Mouse (Mus musculus): ENCODE results near the gene Mtx3. TPM values are rescaled to one million over a fixed set of nuclear protein-coding genes. Genes with fewer than 3 reads are reported as not detected.
"Not testable (repeated sequence)": the region's sequence is repeated elsewhere in the genome, so short reads cannot be mapped to it uniquely, and the experiment has no call there.

The Mtx3 gene
- 8.2 and 11.1 TPM in 2 replicates for total RNA-seq (2017)

DNA sequence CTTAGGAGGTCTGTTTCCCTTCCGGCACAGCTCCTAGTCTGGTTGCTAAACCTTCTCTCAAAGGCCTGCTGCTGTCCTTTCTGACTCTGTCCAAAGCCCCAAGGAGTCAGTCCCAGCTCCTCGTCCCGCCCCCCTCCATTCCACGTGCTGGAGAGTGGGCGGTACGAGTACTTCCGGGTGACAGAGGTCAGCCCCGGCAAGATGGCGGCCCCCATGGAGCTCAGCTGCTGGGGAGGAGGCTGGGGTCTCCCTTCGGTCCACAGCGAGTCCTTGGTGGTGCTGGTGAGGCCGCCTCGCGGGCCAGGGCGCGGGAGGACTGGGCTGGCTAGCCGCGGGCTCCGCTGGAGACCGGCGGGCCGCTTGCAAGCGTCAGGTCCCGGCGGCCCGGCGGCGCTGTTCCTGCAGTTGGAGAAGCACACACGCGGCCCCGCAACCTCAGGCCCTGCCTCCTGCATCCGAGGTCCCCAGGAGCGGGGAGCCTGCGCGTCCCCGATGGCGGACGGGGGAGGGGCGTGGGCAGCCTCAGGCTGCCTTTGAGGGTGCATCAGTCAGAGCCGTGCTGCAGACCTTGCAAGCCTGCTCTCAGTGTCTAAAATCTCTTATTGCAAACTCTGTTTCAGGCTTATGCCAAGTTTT, at the start of gene Mtx3:
Gene Mtx3 (plus strand): TSS at position 175 of the 636 bp plus-strand sequence.
- peak; percentile 96 for ATAC-seq (replicated peaks; ENCODE audit: low read depth, poor library complexity, severe bottlenecking)

DNA sequence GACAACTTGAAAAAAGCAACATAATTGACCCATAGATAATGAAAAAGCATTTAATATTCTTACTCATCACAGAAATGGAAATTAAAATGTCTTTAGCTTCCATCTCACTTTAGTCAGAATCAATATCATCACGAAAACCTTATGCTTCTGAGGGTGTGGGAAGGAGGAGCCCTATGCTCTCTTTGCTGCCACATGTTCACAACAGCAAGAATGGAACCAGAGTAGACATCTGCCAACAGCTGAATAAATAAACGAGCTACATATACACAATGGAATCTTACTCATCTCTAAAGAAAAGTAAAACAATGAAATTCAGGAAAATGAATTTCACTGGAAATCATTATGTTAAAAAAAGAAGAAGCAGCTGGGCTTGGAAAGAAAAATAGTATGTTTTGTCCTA, 45.7 kb upstream of the Mtx3 start:
- no peak for ATAC-seq (replicated peaks; ENCODE audit: low read depth, poor library complexity, severe bottlenecking)

DNA sequence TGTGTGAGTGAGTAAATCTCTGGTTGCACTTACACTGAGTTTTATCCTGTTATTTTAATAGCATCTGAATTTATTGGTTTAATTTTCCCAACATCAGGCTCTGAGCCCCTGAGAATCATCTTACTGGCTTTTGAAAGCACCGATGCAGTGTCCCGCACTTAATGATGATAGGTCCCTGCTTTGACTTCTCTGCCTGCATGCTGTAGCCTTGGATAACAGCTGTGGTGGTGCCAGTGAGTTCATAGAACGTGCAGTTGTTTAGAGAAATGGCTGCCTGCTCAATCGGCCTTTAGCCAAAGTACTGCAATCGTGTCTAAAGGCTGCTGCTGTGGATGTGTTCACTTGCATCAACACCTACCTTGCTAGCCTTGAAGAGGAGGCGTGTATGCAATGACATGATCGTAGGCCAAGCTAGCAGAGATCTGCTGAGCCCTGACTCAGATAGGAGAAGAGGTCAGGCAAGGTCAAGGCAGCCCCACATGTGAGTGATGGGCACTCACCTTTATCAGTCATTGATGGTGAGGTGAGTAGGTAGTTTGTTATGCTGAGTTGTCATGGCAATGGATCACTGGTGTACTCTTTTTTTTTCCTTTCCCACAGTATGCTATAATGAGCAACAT, 45.1 kb upstream of the Mtx3 start:
- no peak for ATAC-seq (replicated peaks; ENCODE audit: low read depth, poor library complexity, severe bottlenecking)

DNA sequence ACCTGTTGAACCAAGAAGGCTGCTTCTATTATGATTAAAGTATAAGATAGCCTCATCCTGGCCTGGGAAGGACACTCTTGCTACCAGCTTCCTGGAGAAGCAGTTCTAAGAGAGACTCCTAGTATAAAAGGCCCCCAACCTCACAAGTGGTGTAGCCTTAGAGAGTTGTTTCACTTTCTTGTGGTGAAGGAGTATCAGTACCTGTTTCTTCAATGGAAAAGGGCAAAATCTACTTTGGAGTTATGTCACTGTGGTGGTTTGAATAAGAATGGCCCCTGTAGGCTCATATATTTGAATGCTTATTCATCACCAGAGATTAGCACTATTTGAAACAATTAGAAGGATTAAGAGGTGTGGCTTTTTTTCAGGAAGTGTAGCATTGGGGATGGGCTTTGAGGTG, 37.8 kb upstream of the Mtx3 start:
- no peak for ATAC-seq (replicated peaks; ENCODE audit: low read depth, poor library complexity, severe bottlenecking)

DNA sequence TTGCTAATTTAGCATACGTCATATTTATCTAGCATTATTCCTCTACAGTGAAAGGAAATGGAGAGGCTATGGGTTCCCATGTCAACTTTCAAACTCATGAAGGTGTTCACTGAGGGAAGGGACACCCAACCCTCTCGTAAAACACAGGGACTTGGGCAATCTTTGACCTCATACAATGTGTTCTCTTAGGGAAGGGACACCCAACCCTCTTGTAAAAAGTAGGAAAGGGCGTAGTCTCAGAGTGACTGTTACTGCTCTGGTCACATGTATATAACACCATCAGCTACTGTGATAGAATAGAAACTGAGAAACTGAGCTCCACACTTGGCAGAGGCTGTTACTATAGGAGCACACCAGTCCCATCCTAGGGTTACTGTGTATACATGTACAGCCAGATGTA, 36.7 kb upstream of the Mtx3 start:
- ATAC-seq (replicated peaks; ENCODE audit: low read depth, poor library complexity, severe bottlenecking): no peak

DNA sequence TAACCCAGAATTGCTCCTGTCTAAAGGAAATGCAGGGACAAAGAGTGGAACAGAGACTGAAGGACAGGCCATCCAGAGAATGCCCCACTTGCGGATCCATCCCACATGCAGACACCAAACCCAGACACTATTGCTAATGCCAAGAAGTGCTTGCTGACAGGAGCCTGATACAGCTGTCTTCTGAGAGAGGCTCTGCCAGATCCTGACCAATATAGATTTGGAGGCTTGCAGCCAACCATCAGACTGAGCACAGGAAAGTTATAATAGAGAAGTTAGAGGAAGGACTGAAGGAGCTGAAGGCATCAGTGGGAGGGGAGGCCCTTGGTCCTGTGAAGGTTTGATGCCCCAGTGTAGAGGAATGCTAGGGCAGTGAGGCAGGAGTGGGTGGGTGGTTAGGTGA, 34.0 kb upstream of the Mtx3 start:
- not testable (repeated sequence) for ATAC-seq (replicated peaks; ENCODE audit: low read depth, poor library complexity, severe bottlenecking)

DNA sequence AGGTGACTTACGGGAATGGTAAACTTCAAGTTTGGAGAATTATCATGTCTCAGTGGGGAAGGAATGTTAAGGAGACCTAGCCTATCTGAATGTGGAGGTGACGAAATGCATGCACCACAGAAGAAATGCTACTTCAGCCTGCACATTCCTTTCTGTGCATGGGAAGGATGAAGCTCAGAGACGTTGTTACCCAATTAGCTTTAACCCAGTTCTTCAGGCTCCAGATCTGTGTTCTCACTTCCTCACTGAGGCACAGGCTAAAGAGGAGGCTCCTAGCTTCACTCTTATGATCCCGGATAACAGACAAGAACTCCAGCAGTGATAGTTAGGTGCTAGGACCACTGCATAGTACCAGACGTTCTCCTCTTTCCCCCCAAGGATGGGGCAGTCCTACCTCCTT, 28.2 kb upstream of the Mtx3 start:
- ATAC-seq (replicated peaks; ENCODE audit: low read depth, poor library complexity, severe bottlenecking): no peak

DNA sequence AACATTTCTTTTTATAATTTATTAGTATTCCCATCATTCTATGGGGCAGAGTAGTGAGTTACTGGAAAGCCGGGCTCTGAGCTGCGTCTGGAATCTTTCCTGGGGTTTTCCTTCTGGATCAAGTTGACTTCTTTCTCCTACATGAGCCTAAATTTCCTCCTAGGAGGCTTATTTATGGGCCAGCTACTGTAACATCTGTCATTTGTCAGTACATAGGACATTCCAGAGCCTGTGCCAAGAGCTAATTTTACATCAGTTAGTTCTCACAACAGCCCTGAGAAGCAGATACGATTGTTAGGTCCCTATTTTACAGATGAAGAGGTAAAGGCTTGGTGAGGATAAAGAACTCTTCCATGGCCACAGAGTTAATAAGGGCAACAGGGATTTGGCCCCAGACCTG, 27.2 kb upstream of the Mtx3 start:
- ATAC-seq (replicated peaks; ENCODE audit: low read depth, poor library complexity, severe bottlenecking): no peak

DNA sequence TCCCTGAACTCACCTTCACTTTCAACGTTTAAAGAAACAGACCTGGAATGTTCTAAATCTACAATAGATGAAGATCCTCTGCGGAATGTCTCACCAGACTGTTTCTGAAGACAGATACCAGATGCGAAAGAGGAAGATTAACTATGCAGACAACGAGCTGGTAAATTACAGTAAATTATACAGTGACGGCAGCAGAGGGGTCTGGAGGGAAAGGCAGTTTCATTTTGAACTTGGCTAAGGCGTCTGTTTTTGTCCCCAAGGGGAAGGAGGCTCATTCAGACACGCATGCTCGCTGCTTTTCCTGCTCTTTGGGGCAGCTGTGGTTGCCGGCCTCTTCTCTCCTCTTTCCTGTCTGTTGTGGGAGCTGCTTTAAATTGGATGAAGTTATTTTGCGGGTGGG, 15.7 kb upstream of the Mtx3 start:
- ATAC-seq (replicated peaks; ENCODE audit: low read depth, poor library complexity, severe bottlenecking): peak; percentile 73

DNA sequence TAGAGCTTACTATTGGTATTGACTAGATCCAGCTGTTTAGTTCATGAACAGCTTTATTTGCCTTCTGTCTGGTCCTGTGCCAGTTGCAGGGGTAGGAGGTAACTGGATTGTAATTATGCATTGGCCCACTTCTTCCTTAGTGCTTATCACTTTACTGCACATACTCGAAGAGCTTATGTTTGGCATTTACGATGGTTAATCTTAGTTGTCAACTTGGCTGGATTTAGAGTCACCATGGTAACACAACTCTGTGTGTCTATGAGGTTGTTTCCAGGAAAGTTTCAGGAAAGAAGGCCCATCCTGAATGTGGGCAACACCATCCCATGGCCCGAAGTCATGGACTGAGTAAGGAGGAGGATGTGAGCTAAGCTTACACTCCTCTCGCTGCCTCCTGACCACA, 11.4 kb upstream of the Mtx3 start:
- no peak for ATAC-seq (replicated peaks; ENCODE audit: low read depth, poor library complexity, severe bottlenecking)

DNA sequence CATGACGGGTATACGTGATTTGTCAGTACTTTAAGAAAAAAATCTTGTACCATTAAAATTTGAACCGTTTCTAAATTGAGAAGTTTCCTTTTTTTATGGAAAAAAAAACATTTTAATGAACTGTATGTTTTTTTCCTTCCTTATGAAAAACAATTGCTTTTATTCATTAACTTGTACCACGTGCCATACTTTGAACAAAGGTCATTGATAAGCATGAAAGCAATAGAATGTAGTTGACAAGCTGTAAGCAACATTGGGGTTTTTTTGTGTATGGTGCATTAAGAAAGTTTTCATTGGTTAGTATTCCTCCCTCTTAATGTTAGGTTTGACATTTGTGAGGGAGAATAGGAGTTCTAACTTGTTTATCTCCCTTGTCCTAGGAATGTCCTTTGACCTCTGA, 1.9 kb downstream of the Mtx3 start:
- no peak for ATAC-seq (replicated peaks; ENCODE audit: low read depth, poor library complexity, severe bottlenecking)

DNA sequence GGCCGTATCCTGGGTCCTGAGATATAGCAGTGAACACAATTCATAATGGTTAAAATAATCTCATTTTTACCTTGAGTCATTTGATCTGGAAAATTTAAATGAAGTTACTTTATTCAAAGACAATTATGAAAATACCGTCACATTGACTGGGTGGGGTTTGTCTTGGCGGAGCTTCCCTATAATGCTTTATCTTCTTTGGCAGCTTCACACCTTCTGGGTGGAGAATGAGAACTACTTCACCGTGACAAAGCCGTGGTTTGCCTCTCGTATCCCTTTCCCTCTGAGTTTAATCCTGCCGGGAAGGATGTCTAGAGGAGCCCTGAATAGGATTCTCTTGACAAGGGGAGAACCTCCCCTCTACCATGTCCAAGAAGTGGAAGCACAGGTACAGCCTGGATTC, 2.8 kb downstream of the Mtx3 start:
- no peak for ATAC-seq (replicated peaks; ENCODE audit: low read depth, poor library complexity, severe bottlenecking)

DNA sequence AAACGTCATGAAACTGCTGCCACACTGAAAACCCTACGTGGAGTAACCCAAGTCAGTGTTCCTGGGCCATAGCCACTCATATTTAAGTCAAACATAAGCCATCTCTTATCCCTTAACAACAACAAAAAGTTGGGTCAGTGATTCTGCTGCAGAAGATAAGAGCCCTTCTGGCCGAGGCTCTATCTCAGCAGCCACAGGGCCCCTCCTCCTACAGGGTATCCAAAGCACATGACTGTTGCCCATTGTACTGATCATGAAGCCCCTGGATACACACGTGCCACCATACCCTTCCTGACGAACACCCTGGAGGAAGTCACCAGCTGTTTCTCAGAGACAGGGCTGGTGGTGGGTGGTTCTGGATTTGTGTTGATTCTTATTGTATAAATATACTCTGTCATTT, 3.4 kb downstream of the Mtx3 start:
- no peak for ATAC-seq (replicated peaks; ENCODE audit: low read depth, poor library complexity, severe bottlenecking)

DNA sequence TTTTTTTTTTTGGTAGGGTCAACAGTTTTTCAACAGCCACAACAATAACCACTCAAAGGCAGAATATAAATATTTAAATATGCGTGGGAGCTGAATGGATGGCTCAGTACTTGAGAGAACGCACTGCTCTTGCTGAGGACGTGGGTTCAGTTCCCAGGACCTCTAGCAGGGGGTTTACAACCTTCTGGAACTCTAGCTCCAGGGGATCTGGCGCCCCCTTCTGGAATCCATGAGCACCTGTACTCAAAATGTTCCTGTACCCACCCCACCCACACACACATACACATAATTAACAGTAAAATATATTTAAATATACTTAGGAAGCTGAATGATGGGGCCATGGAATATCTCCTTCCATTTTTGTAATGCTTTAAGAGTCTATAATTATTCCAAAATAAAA, 11.3 kb downstream of the Mtx3 start:
- ATAC-seq (replicated peaks; ENCODE audit: low read depth, poor library complexity, severe bottlenecking): no peak

DNA sequence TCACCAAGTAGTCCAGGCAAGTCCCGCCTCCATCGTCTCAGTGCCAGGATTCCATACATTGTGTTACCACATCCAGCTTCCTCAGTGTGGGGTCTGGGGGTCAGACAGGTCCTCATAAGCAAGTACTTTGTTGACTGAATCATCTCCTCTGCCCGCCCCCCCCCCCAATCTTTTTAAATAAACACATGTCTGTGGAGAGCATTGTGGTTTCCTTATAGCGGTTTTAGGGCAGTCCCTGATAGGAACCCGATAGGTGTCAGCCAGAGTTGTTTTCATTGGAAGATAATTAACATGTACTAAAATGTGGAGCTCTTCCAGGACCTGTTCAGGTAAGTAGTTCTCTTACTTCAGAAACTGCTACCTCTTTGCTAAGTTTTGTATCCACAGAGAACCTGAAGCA, 14.2 kb downstream of the Mtx3 start:
- ATAC-seq (replicated peaks; ENCODE audit: low read depth, poor library complexity, severe bottlenecking): peak; percentile 60

DNA sequence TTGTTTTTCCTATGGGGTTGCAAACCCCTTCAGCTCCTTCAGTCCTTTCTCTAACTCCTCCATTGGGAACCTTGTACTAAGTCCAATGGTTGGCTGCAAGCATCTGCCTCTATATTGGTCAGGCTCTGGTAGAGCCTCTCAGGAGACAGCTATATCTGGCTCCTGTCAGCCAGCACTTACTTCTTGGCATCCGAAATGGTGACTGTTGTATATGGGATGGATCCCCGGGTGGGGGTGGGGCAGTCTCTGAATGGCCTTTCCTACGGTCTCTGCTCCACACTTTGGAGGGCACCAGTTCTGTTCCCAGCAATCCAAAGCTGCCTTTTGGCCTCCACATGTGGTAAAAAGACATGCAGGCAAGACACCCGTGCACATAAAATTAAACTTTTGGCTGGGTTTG, 15.4 kb downstream of the Mtx3 start:
- no peak for ATAC-seq (replicated peaks; ENCODE audit: low read depth, poor library complexity, severe bottlenecking)

DNA sequence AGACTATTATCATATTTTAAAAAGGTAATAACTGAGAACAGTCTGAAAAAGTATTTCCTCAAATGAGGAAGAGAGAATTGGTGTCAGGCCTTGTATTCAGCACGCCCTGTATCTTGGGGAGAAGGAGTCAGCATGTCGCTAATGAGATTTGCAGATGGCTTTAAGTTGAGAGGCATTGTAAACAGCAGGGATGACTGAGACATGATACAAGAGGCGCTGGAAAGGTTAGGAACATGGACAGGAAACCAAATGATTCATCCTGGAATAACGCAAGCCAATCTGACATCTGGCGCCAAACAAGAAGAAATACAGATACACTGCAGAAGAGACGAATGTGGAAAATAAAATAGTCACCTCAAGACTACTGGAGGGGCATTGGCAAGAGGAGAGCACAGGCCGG, 20.8 kb downstream of the Mtx3 start:
- no peak for ATAC-seq (replicated peaks; ENCODE audit: low read depth, poor library complexity, severe bottlenecking)

DNA sequence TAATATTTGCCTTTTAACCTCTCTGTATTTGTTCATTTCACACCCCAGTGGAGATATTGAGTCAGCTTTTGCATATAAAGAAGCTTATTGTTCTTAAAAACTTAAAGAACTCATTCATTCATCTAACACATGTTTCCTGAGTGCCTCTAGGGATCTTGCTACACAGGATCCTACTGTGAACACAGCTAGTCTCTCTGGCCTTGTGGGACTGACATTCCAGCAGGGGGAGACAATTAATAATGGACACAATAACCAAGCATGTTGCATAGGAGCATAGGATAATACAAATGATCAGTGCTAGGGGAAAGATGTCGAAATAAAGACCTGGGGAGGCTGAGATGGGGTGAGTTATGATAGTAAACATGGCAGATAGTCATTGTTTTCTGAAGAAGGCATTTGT, 22.1 kb downstream of the Mtx3 start:
- no peak; the same call in 1 of the 2 replicates for ATAC-seq (replicated peaks; ENCODE audit: low read depth, poor library complexity, severe bottlenecking)

DNA sequence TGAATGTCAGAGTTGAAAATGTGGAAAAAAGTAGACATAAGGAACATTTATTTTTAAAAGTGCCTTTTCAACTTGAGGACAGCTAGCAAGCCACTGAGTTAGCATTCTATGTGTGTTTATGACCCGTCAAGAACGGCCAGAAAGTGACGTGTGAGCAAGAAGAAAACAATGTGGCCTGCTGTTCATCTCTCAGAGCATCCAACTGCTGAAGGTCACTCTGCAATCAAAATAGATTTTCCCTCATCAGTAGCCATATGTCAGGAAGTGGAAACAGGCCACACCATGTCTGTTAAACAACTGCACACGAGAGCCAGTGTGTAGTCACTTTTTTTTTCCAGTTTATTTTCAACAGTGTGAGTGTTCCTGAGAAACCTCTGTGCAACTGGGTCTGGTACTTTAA, 35.0 kb downstream of the Mtx3 start:
- no peak for ATAC-seq (replicated peaks; ENCODE audit: low read depth, poor library complexity, severe bottlenecking)

DNA sequence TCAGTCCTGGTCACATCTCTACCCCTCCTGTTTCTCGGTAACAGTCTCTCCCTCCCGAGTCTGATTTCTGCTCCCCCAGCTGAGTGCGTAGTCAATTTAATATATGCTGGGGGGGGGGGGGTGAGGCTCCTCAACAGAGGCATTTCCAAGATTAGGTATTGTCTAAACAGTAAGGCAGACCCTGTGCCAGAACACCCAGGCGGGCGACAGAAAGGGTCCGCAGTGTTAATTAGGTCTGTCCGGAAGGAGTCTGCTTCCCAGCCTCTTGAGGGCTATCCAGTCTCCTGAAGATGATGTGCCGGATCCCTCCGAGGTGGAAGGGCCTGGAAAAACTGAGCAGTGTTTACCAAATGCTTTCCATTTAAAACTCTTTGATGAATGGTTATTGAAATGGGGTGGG, 35.4 kb downstream of the Mtx3 start:
- no peak for ATAC-seq (replicated peaks; ENCODE audit: low read depth, poor library complexity, severe bottlenecking)

DNA sequence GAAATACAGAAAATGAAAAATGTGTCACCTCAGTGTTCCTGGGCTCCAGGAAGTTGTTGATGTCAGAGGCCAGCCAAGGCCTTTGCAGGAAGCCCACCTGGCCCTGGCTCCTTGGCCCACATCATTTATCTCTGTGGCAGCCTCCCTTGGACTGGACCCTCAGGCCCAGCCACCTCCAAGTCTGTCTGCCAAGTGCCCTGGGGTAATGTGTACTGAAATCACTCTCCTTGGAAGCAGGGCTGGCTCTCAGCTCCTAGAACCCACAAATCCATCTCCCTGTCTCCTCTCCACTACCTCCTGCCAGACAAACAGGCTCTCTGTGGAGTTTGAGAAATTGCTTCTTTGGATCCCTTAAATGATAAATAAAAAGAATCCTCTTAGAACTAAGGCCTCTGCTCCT, 36.0 kb downstream of the Mtx3 start:
- ATAC-seq (replicated peaks; ENCODE audit: low read depth, poor library complexity, severe bottlenecking): no peak

DNA sequence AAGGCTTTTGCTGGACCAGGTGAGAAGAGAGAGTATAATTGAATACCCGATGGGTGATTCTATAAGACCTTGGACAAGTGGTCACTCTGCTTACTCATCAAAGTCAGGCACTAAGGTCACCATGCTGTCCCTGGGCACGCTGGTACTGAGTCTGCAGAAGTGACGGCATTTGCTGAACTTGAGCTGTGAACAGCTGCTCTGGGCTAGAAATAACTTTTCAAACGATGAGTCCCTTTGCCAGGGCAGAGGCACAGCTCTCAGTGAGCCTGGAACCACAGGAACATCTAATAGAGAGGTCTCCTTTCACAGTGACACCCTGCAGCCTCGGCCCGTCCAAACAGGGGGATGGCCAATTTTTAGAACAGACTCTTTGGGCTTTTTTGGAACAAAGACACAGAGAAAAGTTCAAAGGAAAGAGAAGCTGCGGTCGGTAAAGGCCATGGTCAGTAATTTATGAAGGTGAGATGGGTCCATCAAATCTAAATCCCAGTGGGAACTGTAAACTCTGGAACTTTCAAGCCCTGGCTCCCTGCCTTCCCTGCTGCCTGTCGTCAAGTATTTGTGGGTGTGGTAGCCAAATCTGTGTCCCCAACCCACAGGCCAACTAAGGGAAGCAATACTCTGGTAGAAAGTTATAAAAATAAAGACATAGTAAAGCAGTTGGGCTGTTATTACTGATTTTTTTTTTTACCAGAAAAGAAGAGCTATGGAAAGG, 37.9 kb downstream of the Mtx3 start:
- ATAC-seq (replicated peaks; ENCODE audit: low read depth, poor library complexity, severe bottlenecking): no peak

Data from common myeloid progenitor, adult 5-6 weeks (primary cell).